Mouse (Mus musculus) olfactory bulb, adult 2 months (tissue): ENCODE results near the gene Slco4a1.

ENCODE experiments used
- CTCF ChIP-seq: fragments of 200-500 bp; IDR thresholded peaks from 2 replicates; pipeline ENCODE4 v1.5.1; 2012; ENCODE audit warnings: low read depth, mild to moderate bottlenecking, low read length, moderate library complexity; ENCODE audit not compliant: insufficient read depth
- POLR2A ChIP-seq: fragments of 200-500 bp; IDR thresholded peaks from 2 replicates; pipeline ENCODE4 v1.6.1; 2012; ENCODE audit warnings: mild to moderate bottlenecking, low read depth, low read length, moderate library complexity; ENCODE audit not compliant: insufficient read depth

- TF ChIP-seq CTCF, result no peak
- TF ChIP-seq POLR2A, result no peak
Observed at GRCm38 (mm10) chr2:180468871-180469270, 12.8 kb downstream of the Slco4a1 start.
